Mouse (Mus musculus) R1 (cell line): ENCODE data around the gene Hnrnpr.

Experiments used
- DNase-seq: peaks from one replicate; pipeline ENCODE4 v3.0.0-alpha.2; 2018; ENCODE audit warnings: low read depth, low spot score

Gene Hnrnpr

DNA sequence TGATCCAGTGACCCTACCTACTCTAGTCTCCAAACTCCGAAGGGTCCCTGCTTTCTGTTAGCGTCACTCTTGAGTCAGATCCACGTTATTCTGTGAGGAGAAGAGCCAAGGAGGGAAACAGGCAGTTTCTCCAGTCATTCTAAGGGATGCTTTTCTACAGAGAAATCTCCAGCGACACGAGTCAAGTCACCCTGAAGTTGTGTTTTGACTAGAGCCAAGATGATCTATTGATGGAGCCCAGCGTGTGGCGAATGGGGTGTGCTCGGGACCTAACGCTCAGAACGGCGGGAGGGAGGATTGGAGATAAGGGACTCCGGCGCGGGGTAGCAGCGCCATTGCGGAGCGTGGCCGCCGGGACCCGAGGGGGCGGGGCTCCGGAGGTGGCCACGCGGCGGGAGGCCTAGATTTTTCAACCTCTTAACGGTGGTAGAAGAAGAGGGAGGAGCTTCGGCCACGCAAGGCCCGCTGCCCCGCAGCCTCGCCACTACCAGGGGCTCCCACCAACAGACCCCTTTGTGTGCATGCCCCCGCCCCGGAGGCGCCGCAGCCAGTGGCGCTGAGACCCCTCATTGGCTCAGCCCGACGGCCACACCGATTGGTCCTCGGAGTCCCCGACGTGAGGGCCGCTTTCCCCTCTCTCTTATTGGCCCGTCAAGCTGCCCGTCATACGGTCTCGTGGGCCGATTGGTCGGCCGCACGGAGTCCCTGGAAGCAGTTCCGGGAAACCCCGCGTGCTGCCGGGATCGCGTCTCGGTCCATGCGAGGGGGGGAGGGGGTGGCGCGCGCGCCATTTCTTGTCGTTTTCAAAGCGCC is at the start of gene Hnrnpr:
Gene Hnrnpr (plus strand): TSS at position 714 of the 813 bp plus-strand sequence.
- peak; percentile 99 for DNase-seq

DNA sequence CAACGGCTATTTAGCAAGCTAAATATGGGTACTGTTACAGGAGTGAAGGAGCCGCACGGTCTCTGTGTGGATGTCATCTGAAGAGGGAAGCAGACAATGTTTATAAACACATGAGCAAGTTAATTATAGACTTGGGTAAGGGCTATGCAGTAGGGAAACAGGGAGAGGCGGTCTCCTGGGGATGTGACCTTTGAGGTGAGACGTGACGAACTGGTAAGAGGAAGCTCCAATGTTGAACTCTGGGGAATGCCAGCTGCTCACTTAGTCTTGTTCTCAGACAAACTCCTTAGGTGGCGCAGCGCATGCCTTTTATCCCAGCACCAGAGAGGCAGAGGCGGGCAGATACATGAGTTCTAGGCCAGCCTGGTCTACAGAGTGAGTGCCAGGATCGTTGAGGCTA is 48.8 kb upstream of the Hnrnpr start:
- no peak for DNase-seq

DNA sequence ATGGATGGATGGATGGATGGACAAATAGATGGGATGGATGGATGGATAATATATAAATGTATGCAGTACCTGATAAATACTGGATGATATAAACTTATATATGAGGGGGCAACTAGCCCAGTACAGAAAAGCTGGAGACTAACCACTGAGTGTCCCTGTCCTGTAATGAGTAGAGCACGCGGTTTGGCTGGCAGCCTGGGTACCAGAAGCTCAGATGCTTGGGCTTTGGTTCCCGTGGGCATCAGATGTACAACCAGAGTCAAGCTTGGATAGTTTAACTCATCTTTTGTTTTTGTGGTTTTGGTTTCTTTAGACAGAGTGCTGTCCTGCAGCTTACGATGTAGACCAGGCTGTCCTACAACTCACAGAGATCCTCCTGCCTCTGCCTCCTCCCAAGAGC is 47.2 kb upstream of the Hnrnpr start:
- no peak for DNase-seq

DNA sequence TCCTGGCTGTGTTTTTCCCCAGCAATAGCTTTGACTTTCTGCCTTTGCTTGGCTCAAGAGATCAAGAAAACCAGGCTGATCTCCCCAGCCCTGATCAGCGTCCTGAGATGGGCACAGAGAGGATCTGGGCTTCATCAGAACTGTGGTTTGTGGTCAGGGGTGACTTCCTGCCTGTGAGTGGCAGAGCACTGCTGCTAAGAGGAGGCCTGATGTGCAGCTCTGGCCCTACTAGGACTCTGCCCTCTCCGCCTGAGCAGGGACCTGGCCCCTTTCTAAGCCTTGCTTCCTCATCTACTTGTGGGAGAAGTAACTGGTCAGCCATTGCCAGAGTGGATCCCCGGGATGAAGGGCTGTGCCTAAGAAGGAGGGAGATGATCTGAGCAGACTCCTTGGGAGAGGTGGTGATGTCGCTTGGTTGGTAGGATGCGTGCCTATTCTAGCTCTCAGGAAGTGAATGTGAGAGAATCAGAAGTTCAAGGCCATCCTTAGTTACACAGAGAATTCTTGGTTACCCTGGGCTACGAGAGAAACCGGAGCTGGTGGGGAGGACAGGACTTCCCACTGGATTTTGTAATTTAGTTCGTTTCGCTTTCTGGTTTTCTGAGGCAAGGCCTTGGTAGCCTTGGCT is 43.9 kb upstream of the Hnrnpr start:
- DNase-seq, result no peak

DNA sequence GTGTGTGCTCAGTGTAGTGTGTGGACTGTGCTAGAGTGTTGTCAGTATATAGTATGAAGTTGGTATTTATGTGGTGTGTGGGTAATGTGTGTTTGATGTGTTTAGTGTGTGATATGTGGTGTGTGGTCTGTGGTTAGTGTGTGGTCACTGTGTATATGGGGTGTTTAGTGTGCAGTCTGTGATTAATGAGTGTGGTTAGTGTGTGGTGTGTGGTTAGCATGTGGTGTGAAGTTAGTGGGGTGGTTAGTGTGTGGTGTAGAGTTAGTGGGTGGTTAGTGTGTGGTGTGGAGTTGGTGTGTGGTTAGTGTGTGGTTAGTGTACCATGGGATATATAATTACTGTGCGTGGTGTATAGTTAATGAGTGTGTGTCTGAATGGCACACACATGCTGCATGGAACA is 41.8 kb upstream of the Hnrnpr start:
- DNase-seq, result no peak

DNA sequence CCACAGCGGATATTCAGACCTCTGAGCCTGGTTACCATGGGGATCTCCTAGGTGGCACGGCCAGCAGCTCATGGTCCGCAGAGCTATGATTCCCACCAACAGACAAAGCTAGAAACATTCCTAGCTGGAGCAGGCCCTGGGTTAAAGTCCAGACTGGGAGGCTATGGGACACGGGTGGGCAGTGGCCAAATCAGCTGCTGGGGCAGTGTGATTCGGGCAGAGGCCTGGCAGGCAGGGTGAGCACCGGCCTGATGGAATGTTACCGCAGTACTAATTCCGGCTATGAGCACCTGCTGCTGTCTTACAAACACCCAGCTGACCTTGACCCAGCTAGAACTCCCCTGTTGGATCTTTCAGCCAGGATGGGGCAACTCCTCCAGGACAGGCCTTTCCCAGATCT is 40.1 kb upstream of the Hnrnpr start:
- DNase-seq, result no peak

DNA sequence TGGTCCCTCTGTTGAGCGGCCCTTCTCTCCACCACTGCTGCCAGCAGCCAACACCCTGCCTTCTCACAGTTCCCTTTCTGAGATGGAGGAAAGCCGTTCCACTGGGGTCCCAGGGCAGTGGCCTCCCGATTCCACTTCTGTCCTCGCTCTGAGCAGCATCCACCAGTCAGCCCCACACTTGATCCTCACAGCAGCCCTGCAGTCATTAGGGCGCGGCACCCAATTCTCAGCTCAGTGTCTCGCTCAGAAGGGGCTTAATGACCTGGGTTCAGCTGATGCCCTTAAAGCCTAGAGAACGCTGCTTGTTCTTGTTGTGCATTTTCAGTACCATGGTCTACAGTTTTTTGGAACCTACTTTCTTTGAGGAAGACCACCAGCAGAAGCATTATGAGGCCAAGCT is 29.6 kb upstream of the Hnrnpr start:
- no peak for DNase-seq

DNA sequence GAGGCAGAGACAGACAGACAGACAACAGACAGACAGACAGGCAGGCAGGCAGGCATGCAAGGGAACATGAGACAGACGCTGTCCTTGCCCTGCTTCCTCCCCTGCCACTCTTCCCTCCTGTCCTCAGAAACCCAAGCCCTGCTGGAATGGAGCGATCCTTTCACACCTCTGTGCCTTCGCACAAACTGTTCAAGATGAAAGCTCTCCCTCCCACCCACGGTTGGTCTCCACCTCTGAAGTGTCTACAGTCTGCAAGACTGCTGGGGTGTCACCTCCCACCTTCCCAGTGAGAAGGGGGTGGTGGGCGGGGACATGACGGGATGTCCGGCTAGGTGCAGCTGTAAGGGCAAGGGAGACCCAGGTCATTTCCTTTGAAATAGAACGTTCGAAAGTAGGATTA is 29.1 kb upstream of the Hnrnpr start:
- DNase-seq, result no peak

DNA sequence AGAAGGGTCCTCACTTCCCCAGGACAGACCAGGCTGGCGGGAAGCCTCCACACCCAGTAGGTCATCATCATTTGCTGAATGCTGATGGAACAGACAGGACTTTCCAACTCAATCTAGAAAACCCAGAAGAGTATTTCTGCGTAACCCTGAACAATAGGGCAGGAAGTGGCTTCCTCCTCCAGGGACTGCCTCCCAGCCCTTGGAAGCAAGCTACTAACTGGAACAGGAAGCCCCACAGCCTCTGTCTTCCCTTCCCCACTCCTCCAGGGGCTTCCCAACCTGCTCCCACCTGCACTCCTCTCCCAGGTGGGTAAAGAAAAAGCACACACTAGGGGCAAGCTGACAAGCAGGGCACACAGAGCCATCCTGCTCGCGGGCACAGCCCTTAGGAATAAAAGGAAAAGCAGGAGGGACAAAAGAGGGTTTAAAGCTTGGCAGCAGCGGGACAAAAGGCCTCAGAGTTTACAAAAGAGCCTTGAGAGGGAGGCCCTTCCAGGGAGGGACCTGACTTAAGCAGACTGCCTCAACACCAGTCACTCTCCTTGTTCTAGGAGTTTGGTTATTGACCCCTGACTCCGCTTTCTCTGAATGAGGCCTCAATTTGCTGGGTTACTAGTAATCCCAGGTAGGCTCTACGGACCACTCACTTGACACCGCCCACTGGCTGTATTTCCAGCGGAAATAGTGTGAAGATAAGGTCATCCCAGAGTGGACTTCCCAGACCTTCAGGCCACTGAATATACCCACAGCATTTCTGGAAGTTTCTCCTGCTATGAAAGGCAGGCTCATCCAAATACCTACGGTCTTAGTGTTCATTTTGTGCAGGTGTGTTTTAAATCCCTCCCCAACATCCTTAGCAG is 27.9 kb upstream of the Hnrnpr start:
- DNase-seq, result no peak

DNA sequence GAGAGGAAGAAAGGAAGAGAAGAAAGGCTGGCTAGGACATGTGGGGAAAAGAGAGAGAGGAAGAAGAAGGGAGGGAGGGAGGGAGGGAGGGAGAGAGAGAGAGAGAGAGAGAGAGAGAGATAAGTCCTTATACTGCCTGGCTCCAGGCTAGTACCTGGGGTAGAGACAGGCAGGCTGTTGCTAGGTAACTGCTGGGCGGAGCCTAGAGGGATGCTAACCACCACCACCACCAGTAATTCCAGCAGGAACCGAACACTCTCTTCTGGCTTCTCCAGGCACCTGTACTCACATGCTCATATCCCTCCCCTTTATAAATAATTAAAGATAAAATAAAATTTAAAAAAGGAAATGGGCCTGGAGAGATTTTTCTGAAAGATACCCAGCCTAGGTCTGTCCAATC is 27.0 kb upstream of the Hnrnpr start:
- peak; percentile 54 for DNase-seq

DNA sequence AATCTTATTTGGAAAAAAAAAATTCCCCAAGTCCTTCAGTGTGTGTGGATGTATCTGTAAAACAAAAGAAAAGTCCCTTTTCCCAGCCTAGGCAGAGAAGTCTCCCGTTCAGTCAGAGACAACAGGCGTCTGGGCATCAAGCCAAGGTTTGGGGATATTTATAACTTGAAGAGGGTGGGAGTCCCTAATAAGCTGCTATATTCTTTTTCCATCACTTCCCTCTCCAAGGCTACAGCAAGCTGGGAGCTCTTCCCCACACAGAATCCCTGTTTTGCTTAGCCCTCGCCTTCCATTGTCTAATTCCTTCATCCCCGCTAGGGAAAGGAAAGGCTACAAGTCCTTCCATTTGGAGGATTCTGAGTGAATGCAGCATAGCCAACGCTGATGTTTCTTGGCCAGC is 26.3 kb upstream of the Hnrnpr start, which contains the start of gene Zfp46:
Gene Zfp46 (plus strand): TSS at position 229 of the 400 bp plus-strand sequence.
- DNase-seq, result no peak

DNA sequence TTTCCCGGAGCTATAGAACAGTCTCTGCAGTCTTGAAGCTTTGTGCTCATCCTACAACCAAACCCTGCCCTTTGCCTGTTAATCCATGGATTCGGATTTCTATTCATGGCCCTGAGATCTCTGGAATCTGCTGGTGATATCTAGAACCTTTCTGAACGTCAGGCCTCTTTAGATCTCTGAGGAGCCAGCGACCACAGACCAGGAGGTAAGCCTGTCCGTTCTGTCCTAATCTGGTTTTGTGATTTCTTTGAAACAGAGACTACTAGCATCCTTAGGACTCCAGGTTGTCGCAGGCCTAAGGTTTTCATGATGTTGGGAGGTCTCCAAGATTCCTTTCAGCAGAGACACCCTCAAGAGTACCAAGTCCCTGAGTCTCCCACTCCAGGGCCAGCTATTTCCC is 25.9 kb upstream of the Hnrnpr start:
- DNase-seq, result no peak

DNA sequence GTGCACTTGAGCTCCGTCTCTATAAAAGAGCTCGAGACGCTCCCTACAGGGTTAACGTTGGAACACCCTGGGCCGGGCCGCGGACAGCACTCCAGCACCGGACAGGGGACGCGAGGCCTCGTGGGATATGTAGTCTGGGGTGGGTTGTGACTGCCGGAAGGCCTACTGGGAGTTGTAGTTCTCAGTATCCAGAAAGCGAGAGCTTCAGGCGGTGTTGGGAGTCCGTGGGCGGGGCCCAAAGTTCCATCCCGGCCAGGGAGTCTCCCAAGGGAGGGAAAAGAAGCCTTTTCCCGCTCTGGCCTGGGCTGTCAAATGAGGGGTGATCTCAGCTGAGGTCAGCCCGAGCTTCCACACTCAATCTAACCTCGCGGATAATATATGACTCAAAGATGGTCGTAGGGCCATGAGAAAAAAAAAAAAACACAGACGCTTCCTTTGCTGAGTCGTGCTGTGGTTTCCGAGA is 25.4 kb upstream of the Hnrnpr start:
- DNase-seq, result peak; percentile 97

DNA sequence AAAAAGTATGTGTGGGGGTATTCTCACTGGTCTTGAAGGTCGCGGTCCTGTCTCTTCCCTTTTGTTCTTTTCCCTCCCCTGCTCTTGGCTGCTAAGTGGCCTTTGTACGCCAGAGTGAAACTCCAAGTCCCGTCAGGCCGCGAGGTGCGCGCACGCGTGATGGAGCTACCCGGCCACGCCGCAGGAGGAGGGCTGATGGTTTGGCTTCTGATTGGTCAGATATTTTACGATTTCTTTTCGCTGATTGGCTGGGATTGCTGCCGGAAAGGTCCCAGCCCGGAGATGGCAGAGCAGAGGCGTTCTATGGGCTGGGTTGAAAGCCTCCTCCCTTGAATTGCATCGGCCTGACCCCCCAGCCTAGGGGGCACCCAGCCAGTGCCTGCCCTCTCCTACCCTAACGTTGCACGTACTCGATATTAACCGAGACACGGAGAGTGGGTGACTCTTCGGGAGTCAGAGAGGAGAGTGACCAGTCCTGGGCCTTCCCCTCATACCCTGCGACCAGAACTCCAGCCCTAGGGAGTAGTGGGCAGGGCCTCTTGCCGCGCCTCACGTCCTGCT is 24.9 kb upstream of the Hnrnpr start:
- peak; percentile 97 for DNase-seq

DNA sequence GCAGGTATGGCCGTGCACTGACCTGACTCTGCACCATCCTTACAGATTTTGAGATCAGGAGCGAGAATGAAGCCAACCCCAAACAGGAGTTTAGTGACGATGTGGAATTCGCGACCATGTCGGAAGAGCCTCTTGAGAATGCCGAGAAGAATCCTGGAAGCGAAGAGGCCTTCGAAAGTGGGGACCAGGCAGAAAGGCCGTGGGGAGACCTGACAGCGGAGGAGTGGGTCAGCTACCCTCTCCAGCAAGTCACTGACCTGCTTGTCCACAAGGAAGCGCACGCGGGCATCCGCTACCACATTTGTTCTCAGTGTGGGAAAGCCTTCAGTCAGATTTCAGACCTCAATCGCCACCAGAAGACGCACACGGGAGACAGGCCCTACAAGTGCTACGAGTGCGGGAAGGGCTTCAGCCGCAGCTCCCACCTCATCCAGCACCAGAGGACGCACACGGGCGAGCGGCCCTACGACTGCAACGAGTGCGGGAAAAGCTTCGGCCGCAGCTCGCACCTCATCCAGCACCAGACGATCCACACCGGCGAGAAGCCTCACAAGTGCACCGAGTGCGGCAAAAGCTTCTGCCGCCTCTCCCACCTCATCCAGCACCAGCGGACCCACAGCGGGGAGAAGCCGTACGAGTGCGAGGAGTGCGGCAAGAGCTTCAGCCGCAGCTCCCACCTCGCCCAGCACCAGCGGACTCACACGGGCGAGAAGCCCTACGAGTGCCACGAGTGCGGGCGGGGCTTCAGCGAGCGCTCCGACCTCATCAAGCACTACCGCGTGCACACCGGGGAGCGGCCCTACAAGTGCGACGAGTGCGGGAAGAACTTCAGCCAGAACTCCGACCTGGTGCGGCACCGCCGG is 20.6 kb upstream of the Hnrnpr start:
- DNase-seq, result peak; percentile 62

DNA sequence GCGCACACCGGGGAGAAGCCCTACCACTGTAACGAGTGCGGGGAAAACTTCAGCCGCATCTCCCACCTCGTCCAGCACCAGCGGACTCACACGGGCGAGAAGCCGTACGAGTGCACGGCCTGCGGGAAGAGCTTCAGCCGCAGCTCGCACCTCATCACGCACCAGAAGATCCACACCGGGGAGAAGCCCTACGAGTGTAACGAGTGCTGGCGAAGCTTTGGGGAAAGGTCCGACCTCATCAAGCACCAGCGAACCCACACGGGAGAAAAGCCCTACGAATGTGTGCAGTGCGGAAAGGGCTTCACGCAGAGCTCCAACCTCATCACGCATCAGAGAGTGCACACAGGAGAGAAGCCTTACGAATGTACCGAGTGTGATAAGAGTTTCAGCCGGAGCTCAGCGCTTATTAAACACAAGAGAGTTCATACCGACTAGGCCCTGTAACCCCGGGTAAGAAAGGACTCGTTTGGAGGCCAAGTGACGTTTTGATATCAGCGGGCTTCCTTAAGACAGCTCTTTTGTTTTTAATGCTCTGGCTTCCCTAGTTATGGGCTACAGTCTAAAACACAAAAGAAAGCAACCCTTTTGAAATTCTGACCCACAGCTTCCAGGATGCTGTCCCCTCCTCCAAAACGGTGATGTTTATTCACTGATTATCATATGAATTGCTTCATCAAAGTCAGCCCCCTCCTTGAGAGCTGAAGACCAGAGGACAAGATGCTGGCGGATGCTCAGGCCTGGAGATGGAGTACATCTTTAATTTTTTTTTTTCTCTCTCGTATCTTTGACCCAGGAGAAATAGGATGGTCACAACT is 19.8 kb upstream of the Hnrnpr start:
- peak; percentile 85 for DNase-seq

DNA sequence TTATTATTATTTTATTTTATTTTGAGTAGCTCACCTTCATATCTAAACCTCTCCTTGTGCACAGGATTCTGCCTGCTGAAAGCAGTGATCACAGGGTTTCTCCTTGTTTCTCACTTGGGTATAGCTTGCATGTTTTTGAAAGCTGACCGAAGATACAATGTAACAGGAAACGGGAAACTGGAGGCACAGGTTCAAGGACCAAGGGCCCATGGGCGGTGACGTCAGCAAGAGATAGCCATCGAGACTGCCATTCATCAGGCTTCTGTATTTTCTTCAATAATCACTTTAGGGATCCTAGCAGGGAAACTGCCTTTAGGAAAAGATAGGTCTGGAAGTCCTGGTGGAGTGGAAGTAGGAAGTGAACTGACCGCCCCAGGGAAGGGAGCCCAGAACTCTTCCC is 19.1 kb upstream of the Hnrnpr start:
- no peak for DNase-seq

DNA sequence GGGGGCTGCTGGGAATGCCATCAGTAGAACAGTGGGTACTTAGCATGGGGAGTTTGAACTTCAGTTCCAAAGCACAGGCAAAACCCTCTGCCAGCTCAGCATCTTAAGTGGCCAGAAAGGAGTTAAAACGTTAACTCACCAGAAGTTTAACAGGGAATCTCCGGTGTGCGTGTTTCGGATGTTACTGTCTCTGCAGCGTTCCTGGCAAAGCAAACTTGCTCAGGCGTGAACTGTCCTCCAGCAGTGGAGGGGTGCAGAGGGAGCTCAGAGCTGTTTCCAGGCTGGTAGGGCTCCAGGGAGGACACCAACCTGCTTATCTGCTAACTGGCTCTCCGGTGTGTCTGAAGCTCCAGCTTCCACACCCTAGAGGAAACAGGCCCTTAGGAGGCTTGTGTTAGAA is 14.8 kb upstream of the Hnrnpr start:
- no peak for DNase-seq

DNA sequence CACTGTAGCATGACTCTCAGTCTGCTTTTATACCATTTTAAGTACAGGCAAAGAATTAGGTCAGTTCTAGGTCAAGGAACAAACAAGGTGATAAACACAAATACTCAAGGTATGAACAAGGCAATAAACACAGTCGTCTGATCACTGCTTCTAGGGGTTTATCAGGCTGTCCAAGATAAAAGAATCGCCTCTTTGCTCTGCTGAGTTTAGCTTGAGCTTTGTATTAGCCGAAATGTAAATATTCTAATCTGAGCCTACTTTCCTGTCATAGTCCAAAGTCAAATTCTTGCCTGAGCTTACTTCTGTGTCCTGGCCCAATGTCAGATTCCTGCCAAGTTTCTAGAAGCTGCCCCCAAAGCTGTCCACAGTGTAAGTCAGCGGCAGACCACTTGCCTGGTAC is 8.3 kb upstream of the Hnrnpr start:
- DNase-seq, result no peak

DNA sequence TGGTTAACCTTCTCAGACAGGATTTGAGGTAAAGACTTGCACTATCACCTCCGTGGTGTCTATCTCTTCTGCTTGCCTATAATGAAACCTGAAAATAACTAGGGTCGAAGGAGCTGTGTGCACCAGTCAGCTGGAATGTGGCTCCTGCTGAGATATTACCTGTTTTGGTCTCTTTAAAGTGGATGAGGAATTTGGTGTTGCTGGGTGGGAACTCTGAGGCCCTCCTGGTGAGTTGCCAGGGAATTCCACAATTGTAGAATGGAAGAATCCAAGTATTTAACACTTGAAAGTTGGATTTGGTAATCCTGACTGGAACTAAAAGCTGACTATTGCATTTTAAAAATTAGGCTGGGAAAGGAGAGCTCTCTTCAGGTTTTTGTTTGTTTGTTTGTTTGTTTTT is 6.6 kb upstream of the Hnrnpr start:
- DNase-seq, result peak; percentile 94
